Mouse (Mus musculus): ENCODE measurements at regions not wholly inside any gene's neighbourhood (a gene's known extent, or its start where the extent isn't known, plus 50 kb on each side); places are given as distances from the start of the nearest gene placed in this dataset.

- Histone ChIP-seq H3K27me3 (ENCODE audit: control insufficient read depth in 1 of 2, insufficient read depth in 2 of 2, low read length in 2 of 2) (no peaks in the 10 kb centered on the region), H3K9me3 (replicated peaks; ENCODE audit: insufficient read depth, low read length) (no peaks in the 10 kb centered on the region), H3K4me3 (ENCODE audit: control insufficient read depth in 1 of 2, insufficient read depth in 1 of 2, low read depth in 2 of 2, low read length in 2 of 2) (no peak overlapping the region), H3K27ac (ENCODE audit: control insufficient read depth, low read depth, low read length) (no peak overlapping the region), H3K9ac (ENCODE audit: control insufficient read depth, low read depth, low read length, poor library complexity, severe bottlenecking) (no peak overlapping the region), H3K36me3 (ENCODE audit: control insufficient read depth in 1 of 2, insufficient read depth in 2 of 2, low read length in 2 of 2) (no peaks in the 10 kb centered on the region), H3K4me1 (ENCODE audit: control insufficient read depth in 1 of 2, insufficient read depth in 2 of 2, low read length in 2 of 2) (no peaks in the 10 kb centered on the region), H3K79me2 (ENCODE audit: control insufficient read depth, insufficient read depth, low read length, poor library complexity) (no peaks in the 10 kb centered on the region)
- TF ChIP-seq ZKSCAN1 (IDR thresholded peaks at IDR 0.05; ENCODE audit: low read depth, low read length): no peak
- TF ChIP-seq CTCF (IDR thresholded peaks at IDR 0.05 in 2 of 3, conservative IDR thresholded peaks at IDR 0.05 in 1 of 3; ENCODE audit: control insufficient read depth in 1 of 3, insufficient read depth in 1 of 3, low read depth in 2 of 3, low read length in 3 of 3, poor library complexity in 1 of 3, severe bottlenecking in 1 of 3): peak in 1 of 3 experiments; percentile 2; a peak in 1 of 6 replicates
- no peak for DNase-seq (ENCODE audit: low read depth, low spot score)
These were observed 527.1 kb upstream of the Hs3st1 start for GRCm38 (mm10) chr5:40282330-40282729.

- no peaks in the 10 kb centered on the region for H3K36me3 ChIP-seq (ENCODE audit: control insufficient read depth in 1 of 2, insufficient read depth in 2 of 2, low read length in 2 of 2)
- no peak for DNase-seq (ENCODE audit: low read depth, low spot score)
- H3K27me3 ChIP-seq (ENCODE audit: control insufficient read depth in 1 of 2, insufficient read depth in 2 of 2, low read length in 2 of 2): no peaks in the 10 kb centered on the region
- no peaks in the 10 kb centered on the region for H3K4me1 ChIP-seq (ENCODE audit: control insufficient read depth in 1 of 2, insufficient read depth in 2 of 2, low read length in 2 of 2)
- H3K9me3 ChIP-seq (replicated peaks; ENCODE audit: insufficient read depth, low read length): no peaks in the 10 kb centered on the region
- TF ChIP-seq USF2 (IDR thresholded peaks at IDR 0.05; ENCODE audit: borderline replicate concordance in 1 of 2, insufficient read depth in 1 of 2, low read depth in 1 of 2, low read length in 2 of 2) (no peak), MYB (IDR thresholded peaks at IDR 0.05; ENCODE audit: low read depth, low read length) (no peak), SIN3A (IDR thresholded peaks at IDR 0.05; ENCODE audit: low read length) (no peak), GATA1 (IDR thresholded peaks at IDR 0.05; ENCODE audit: low read depth, low read length) (no peak), MAX (IDR thresholded peaks at IDR 0.05; ENCODE audit: low read length) (no peak), ELF1 (IDR thresholded peaks at IDR 0.05; ENCODE audit: low read depth, low read length) (no peak), MAZ (IDR thresholded peaks at IDR 0.05; ENCODE audit: low read depth, low read length) (no peak), MXI1 (IDR thresholded peaks at IDR 0.05; ENCODE audit: low read depth, low read length) (no peak), POLR2AphosphoS2 (IDR thresholded peaks at IDR 0.05; ENCODE audit: low read length) (no peak), POLR2AphosphoS5 (IDR thresholded peaks at IDR 0.05; ENCODE audit: borderline replicate concordance, low read depth, low read length) (no peak), POLR2A (IDR thresholded peaks at IDR 0.05; ENCODE audit: control insufficient read depth in 1 of 2, insufficient read depth in 1 of 2, low read depth in 1 of 2, low read length in 2 of 2, poor library complexity in 1 of 2) (no peak), MAFK (IDR thresholded peaks at IDR 0.05; ENCODE audit: borderline replicate concordance, low read depth, low read length) (no peak), SMC3 (IDR thresholded peaks at IDR 0.05; ENCODE audit: low read depth, low read length) (no peak)
- H3K4me3 ChIP-seq (ENCODE audit: control insufficient read depth in 1 of 2, insufficient read depth in 1 of 2, low read depth in 2 of 2, low read length in 2 of 2): no peak overlapping the region
- H3K27ac ChIP-seq (ENCODE audit: control insufficient read depth, low read depth, low read length): no peak overlapping the region
- no peak overlapping the region for H3K9ac ChIP-seq (ENCODE audit: control insufficient read depth, low read depth, low read length, poor library complexity, severe bottlenecking)
- H3K79me2 ChIP-seq (ENCODE audit: control insufficient read depth, insufficient read depth, low read length, poor library complexity): no peaks in the 10 kb centered on the region
These were observed 491.4 kb upstream of the Hs3st1 start for GRCm38 (mm10) chr5:40246664-40247063.

Data from MEL (cell line).